8 mouse cellular contexts compared by ENCODE assay signal in genomic region chr4:115085522-115086095, GRCm38 (mm10). TPM values are rescaled to one million over a fixed set of nuclear protein-coding genes. Genes with fewer than 3 reads are reported as not detected.
DNase-seq lines count a peak whose midpoint lies in the region; ATAC-seq and TF ChIP-seq lines count a peak whose summit lies in the region.

No protein-coding gene starts in this region.

- DNase-seq in urinary bladder, postnatal 14 days (ENCODE audit: low spot score) = peak; percentile 51
- no peak for DNase-seq in urinary bladder, postnatal 4 days (ENCODE audit: low spot score in 2 of 2)
- DNase-seq in adrenal gland, postnatal 36 days = peak; percentile 55 to 70
- peak; percentile 76 for DNase-seq in kidney, adult 9 months
- DNase-seq in lung, adult 2 months = peak; percentile 62
- peak; percentile 42 to 52 for DNase-seq in thymus, postnatal 36 days

- no peak overlapping the region for H3K4me2 ChIP-seq in forebrain, embryonic 12.5 days
- H3K4me2 ChIP-seq in neural tube, embryonic 13.5 days = no peak overlapping the region

- H3K27me3 ChIP-seq in forebrain, embryonic 12.5 days = peaks cover 48% of the 10 kb centered on the region
- peaks cover 60% of the 10 kb centered on the region for H3K27me3 ChIP-seq in neural tube, embryonic 13.5 days

- ATAC-seq in forebrain, embryonic 12.5 days (ENCODE audit: low FRiP score) = peak; percentile 25; the same call in 1 of the 2 replicates
- peak; percentile 57; the same call in 1 of the 2 replicates for ATAC-seq in neural tube, embryonic 13.5 days (ENCODE audit: low read depth)

- H3K4me1 ChIP-seq in forebrain, embryonic 12.5 days = 0 out of 2 replicates have a peak, but pooled peaks cover 3% of the 10 kb centered on the region
- H3K4me1 ChIP-seq in lung, adult 2 months (ENCODE audit: control insufficient read depth, insufficient read depth, low read length) = no peaks in the 10 kb centered on the region
- H3K4me1 ChIP-seq in neural tube, embryonic 13.5 days (replicated peaks) = no peaks in the 10 kb centered on the region

- no peaks in the 10 kb centered on the region for H3K36me3 ChIP-seq in forebrain, embryonic 12.5 days (replicated peaks)
- no peaks in the 10 kb centered on the region for H3K36me3 ChIP-seq in neural tube, embryonic 13.5 days

- 18% methylated on average over 6 of the region's 6 CpGs for WGBS in forebrain, embryonic 12.5 days
- 21% methylated on average over 6 of the region's 6 CpGs for WGBS in lung, adult 2 months
- 18% methylated on average over 6 of the region's 6 CpGs for WGBS in neural tube, embryonic 13.5 days

- TF ChIP-seq POLR2A in lung, adult 2 months (IDR thresholded peaks at IDR 0.05; ENCODE audit: borderline replicate concordance, extremely low read depth, low read depth, low read length) = no peak

- H3K9me3 ChIP-seq in forebrain, embryonic 12.5 days = no peaks in the 10 kb centered on the region
- H3K9me3 ChIP-seq in neural tube, embryonic 13.5 days = no peaks in the 10 kb centered on the region

- H3K4me3 ChIP-seq in forebrain, embryonic 12.5 days (replicated peaks) = no peak overlapping the region
- H3K4me3 ChIP-seq in lung, adult 2 months (replicated peaks; ENCODE audit: extremely low read depth, low read depth, low read length) = no peak overlapping the region
- H3K4me3 ChIP-seq in neural tube, embryonic 13.5 days = no peak overlapping the region

- H3K9ac ChIP-seq in forebrain, embryonic 12.5 days = no peak overlapping the region
- H3K9ac ChIP-seq in neural tube, embryonic 13.5 days = no peak overlapping the region

- no peak overlapping the region for H3K27ac ChIP-seq in forebrain, embryonic 12.5 days
- no peak overlapping the region for H3K27ac ChIP-seq in neural tube, embryonic 13.5 days (replicated peaks)

- TF ChIP-seq CTCF in lung, adult 2 months (IDR thresholded peaks at IDR 0.05; ENCODE audit: insufficient read depth, low read length) = peak; percentile 98

RNA-seq across cellular contexts. Expression of gene Pdzk1ip1, which starts 2.9 kb away (rescaled TPM):
- not detected for total RNA-seq in adrenal gland, postnatal 36 days (2021)
- 8.2 and 9.7 TPM in 2 replicates for polyA plus RNA-seq in forebrain, embryonic 12.5 days (2016; fragmentation: Nextera tagmentation; extraction: Ambion mirVana)
- polyA plus RNA-seq in lung, adult 2 months (2012; rRNA removed) = 126 and 171 TPM in 2 replicates
- polyA plus RNA-seq in neural tube, embryonic 13.5 days (2015; fragmentation: Nextera tagmentation; extraction: Ambion mirVana) = 5.7 and 5.8 TPM in 2 replicates

RNA-seq across cellular contexts. Expression of gene Tal1, which starts 29.4 kb away (rescaled TPM):
- total RNA-seq in adrenal gland, postnatal 36 days (2021) = 1 to 10 TPM; 2.1 to 2.4 TPM
- 1.6 and 2.8 TPM in 2 replicates for polyA plus RNA-seq in forebrain, embryonic 12.5 days (2016; fragmentation: Nextera tagmentation; extraction: Ambion mirVana)
- polyA plus RNA-seq in lung, adult 2 months (2012; rRNA removed) = 11.1 and 20.9 TPM in 2 replicates
- polyA plus RNA-seq in neural tube, embryonic 13.5 days (2015; fragmentation: Nextera tagmentation; extraction: Ambion mirVana) = 1.9 and 2.0 TPM in 2 replicates

RNA-seq across cellular contexts. Expression of gene Cyp4x1, which starts 48.5 kb away (rescaled TPM):
- total RNA-seq in adrenal gland, postnatal 36 days (2021) = not detected
- 0.83 and 1.1 TPM in 2 replicates for polyA plus RNA-seq in forebrain, embryonic 12.5 days (2016; fragmentation: Nextera tagmentation; extraction: Ambion mirVana)
- polyA plus RNA-seq in lung, adult 2 months (2012; rRNA removed) = not detected in 2 replicates
- polyA plus RNA-seq in neural tube, embryonic 13.5 days (2015; fragmentation: Nextera tagmentation; extraction: Ambion mirVana) = 5.5 and 7.1 TPM in 2 replicates

Comparison
In these comparisons a context has a peak if more than half of its experiments do, and no peak if none do; other contexts are left out.
1. DNase-seq: peak in urinary bladder, postnatal 14 days (single experiment), adrenal gland, postnatal 36 days (2 of 2), kidney, adult 9 months (single experiment), lung, adult 2 months (single experiment) and thymus, postnatal 36 days (2 of 2); none in urinary bladder, postnatal 4 days (0 of 2).
2. RNA of gene Pdzk1ip1, which starts 2.9 kb away (polyA plus RNA-seq): 126 to 171 TPM in lung, adult 2 months; 8.2 to 9.7 TPM in forebrain, embryonic 12.5 days and 5.7 to 5.8 TPM in neural tube, embryonic 13.5 days; every median in the first group is over 10 times any median in the second.